Mouse (Mus musculus): ENCODE data around the gene Ccdc106. TPM values are rescaled to one million over a fixed set of nuclear protein-coding genes. Genes with fewer than 3 reads are reported as not detected.

Gene Ccdc106
- total and polyA plus RNA-seq, 3 experiments: 0.52 to 0.81 TPM; not detected in 1

DNA sequence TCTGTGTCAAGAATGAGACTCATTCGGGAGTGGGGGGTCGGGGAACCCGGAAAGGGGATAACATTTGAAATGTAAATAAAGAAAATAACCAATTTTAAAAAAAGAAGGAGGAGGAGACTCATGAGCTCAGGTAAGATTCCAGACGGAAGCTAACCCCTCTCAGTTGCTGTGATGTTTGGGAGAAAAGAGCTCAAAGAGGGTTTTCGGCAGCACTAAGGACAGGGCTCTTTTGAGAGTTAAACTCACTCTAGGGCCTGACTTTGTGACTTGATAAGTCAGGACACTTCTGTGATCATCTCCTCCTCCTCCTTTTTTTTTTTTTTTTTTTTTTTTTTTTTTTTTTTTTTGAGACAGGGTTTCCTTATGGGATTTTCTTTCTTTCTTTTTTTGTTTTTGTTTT, 18.6 kb downstream of the Ccdc106 start:
- 0 out of 2 replicates have a peak, but pooled peaks cover 5% of the 10 kb centered on the region for H3K79me2 ChIP-seq (replicated peaks; ENCODE audit: control insufficient read depth, extremely low read depth, insufficient read depth, poor library complexity, severe bottlenecking)
- H3K4me1 ChIP-seq (ENCODE audit: control insufficient read depth in 1 of 2, insufficient read depth in 2 of 2): peaks cover 4 to 17% of the 10 kb centered on the region in 2 experiments
- peaks cover 0 to 32% of the 10 kb centered on the region in 2 experiments for H3K36me3 ChIP-seq (replicated peaks in 1 of 2; ENCODE audit: control insufficient read depth in 1 of 2, insufficient read depth in 1 of 2, low read length in 1 of 2)
- H3K27ac ChIP-seq (ENCODE audit: insufficient read depth, low read depth): no peak overlapping the region
- peak overlapping the region; percentile 89 for H3K4me2 ChIP-seq (ENCODE audit: insufficient read depth, low read depth, poor library complexity, severe bottlenecking)
- H3K27me3 ChIP-seq (replicated peaks): no peaks in the 10 kb centered on the region
- TF ChIP-seq ZC3H11A (IDR thresholded peaks at IDR 0.05; ENCODE audit: low read depth, low read length) (no peak), NELFE (IDR thresholded peaks at IDR 0.05; ENCODE audit: low read depth, low read length) (no peak), MAX (IDR thresholded peaks at IDR 0.05; ENCODE audit: low read length) (no peak), ZNF384 (IDR thresholded peaks at IDR 0.05; ENCODE audit: low read depth, low read length) (peak; percentile 80), PAX5 (IDR thresholded peaks at IDR 0.05; ENCODE audit: low read length) (no peak), BHLHE40 (IDR thresholded peaks at IDR 0.05; ENCODE audit: low read depth, low read length) (no peak), MAZ (IDR thresholded peaks at IDR 0.05; ENCODE audit: low read depth, low read length) (no peak), EP300 (IDR thresholded peaks at IDR 0.05; ENCODE audit: low read length) (no peak)
- DNase-seq (ENCODE audit: extremely low read depth): no peak
- H3K4me3 ChIP-seq (replicated peaks in 1 of 3; ENCODE audit: low read depth in 2 of 3, low read length in 2 of 3, poor library complexity in 1 of 3): peak overlapping the region; percentile 57 to 90 (median 83)
- H3K9me3 ChIP-seq (replicated peaks; ENCODE audit: low read length): no peaks in the 10 kb centered on the region
- in situ Hi-C loops (cut with MboI; ENCODE audit: low pct_ligation_motif_present, low pct_unique_long_range_greater_than_20kb, low sequenced_read_pairs) (no loop called here), dilution Hi-C loops (cut with MboI; ENCODE audit: extremely low pct_ligation_motif_present, extremely low pct_unique_long_range_greater_than_20kb, low sequenced_read_pairs) (no loop called here)
- H3K9ac ChIP-seq (ENCODE audit: insufficient read depth, low read depth): peak overlapping the region; percentile 96

DNA sequence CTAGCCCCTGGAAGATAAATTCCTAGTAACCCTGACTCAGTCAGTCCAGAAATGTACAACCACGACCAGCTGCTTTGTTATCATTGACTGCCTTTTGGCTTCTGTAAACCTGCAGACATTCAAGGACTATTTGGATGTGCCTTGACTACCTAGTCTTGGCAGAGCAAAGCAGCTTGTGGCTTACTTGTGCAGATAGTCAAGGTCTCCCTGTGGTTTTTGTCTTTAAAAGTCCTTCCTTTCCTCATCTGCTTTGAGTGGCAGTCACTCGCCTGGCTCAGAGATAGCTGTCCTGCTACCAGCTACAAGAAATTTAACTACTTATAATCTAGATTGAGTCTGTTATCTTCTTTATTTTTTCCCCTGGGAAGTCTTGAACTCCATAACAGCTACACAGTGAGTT, 24.6 kb downstream of the Ccdc106 start:
- no peak overlapping the region for H3K27ac ChIP-seq (ENCODE audit: insufficient read depth, low read depth)
- H3K36me3 ChIP-seq (replicated peaks in 1 of 2; ENCODE audit: control insufficient read depth in 1 of 2, insufficient read depth in 1 of 2, low read length in 1 of 2): peaks cover 0 to 12% of the 10 kb centered on the region in 2 experiments
- H3K27me3 ChIP-seq (replicated peaks): no peaks in the 10 kb centered on the region
- DNase-seq (ENCODE audit: extremely low read depth): no peak
- in situ Hi-C loops (cut with MboI; ENCODE audit: low pct_ligation_motif_present, low pct_unique_long_range_greater_than_20kb, low sequenced_read_pairs): no loop called here
- peaks cover 12 to 17% of the 10 kb centered on the region in 2 experiments; a peak in 3 of 4 replicates for H3K4me1 ChIP-seq (ENCODE audit: control insufficient read depth in 1 of 2, insufficient read depth in 2 of 2)
- TF ChIP-seq CTCF (conservative IDR thresholded peaks at IDR 0.05 in 1 of 2, IDR thresholded peaks at IDR 0.05 in 1 of 2; ENCODE audit: low read depth in 2 of 2, low read length in 2 of 2) (no peak), CHD1 (IDR thresholded peaks at IDR 0.05; ENCODE audit: low read depth, low read length) (no peak), MYC (IDR thresholded peaks at IDR 0.05; ENCODE audit: low read depth, low read length) (no peak), ZMIZ1 (IDR thresholded peaks at IDR 0.05; ENCODE audit: low read depth, low read length) (no peak), NRF1 (IDR thresholded peaks at IDR 0.05; ENCODE audit: low read depth, low read length) (no peak), MAZ (IDR thresholded peaks at IDR 0.05; ENCODE audit: low read depth, low read length) (no peak), HCFC1 (IDR thresholded peaks at IDR 0.05; ENCODE audit: low read depth, low read length) (no peak), SIN3A (IDR thresholded peaks at IDR 0.05; ENCODE audit: low read length) (no peak), POLR2AphosphoS2 (IDR thresholded peaks at IDR 0.05; ENCODE audit: low read depth, low read length) (no peak), ZNF384 (IDR thresholded peaks at IDR 0.05; ENCODE audit: low read depth, low read length) (no peak)
- no peak overlapping the region for H3K9ac ChIP-seq (ENCODE audit: insufficient read depth, low read depth)
- dilution Hi-C loops (cut with MboI; ENCODE audit: extremely low pct_ligation_motif_present, extremely low pct_unique_long_range_greater_than_20kb, low sequenced_read_pairs): no loop called here
- no peak overlapping the region for H3K4me2 ChIP-seq (ENCODE audit: insufficient read depth, low read depth, poor library complexity, severe bottlenecking)
- no peaks in the 10 kb centered on the region for H3K9me3 ChIP-seq (replicated peaks; ENCODE audit: low read length)
- H3K79me2 ChIP-seq (replicated peaks; ENCODE audit: control insufficient read depth, extremely low read depth, insufficient read depth, poor library complexity, severe bottlenecking): no peaks in the 10 kb centered on the region
- no peak overlapping the region for H3K4me3 ChIP-seq (replicated peaks in 1 of 3; ENCODE audit: low read depth in 2 of 3, low read length in 2 of 3, poor library complexity in 1 of 3)

All from CH12.LX (cell line).